In the genomic region with DNA sequence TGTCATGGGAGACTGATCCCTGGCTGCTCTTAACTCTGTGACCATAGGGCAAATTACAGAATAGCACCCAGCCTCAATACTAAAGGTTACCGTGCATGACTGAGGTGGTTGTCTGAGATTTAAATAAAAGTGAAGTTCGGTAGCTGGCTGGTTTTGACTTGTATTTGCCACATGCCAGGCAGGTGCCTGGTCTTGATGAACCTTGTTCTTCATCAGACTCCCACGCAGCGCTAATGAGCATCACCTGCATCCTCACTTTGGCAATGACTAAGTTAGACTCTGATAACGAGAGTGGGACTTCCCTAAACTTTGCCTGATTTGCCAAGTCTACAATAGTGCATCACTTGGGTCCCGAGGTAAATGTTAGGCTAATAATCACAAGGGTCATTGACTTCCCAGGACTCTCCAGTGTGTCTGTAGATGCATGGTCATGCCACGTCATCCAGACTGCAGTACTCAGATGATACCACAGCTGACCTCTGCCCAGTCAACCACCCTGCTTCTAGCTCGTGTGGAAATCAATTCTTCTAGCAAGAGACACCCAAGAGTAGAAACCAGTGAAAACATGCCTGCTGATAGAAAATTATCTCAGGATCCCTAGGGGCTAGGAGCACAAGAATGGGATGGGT, we compare ENCODE assay signal across 27 mouse cellular contexts. TPM values are rescaled to one million over a fixed set of nuclear protein-coding genes. Genes with fewer than 3 reads are reported as not detected.
"Had no signal": no experiment of that assay in that cellular context is flagged by ENCODE, and none has a peak within 500 bp of the region (broad histone marks: within the 10 kb centered on the region; RNA-seq: fewer than 3 reads in every experiment).

No protein-coding gene starts in this region.

- H3K4me3 ChIP-seq: liver, embryonic 15.5 days; lung, embryonic 15.5 days; megakaryocyte, embryonic 14.5 days; midbrain, embryonic 13.5 days; midbrain, embryonic 15.5 days; myocyte; neural tube, embryonic 13.5 days; neural tube, embryonic 15.5 days had no signal

- H3K4me1 ChIP-seq: liver, embryonic 15.5 days; lung, embryonic 15.5 days had no signal

- H3K27me3 ChIP-seq: liver, embryonic 15.5 days; lung, embryonic 15.5 days; midbrain, embryonic 13.5 days; midbrain, embryonic 15.5 days; neural tube, embryonic 13.5 days; neural tube, embryonic 15.5 days had no signal

- H3K4me2 ChIP-seq: liver, embryonic 15.5 days; lung, embryonic 15.5 days; midbrain, embryonic 11.5 days; midbrain, embryonic 13.5 days; midbrain, embryonic 15.5 days; neural tube, embryonic 13.5 days; neural tube, embryonic 15.5 days had no signal

- DNase-seq: liver, postnatal 0 days; lung, adult 2 months; lung, postnatal 14 days; lung, postnatal 36 days; retina, postnatal 1 day; right cerebral cortex, adult 18-20 months; right cerebral cortex, postnatal 25 days; right cerebral cortex, postnatal 4 days; thymus, adult 2 months; thymus, postnatal 25 days; thymus, postnatal 4 days had no signal

- H3K9me3 ChIP-seq: liver, embryonic 15.5 days; lung, embryonic 15.5 days; megakaryocyte, embryonic 14.5 days; midbrain, embryonic 13.5 days; midbrain, embryonic 15.5 days; neural tube, embryonic 13.5 days; neural tube, embryonic 15.5 days had no signal

- H3K9ac ChIP-seq: liver, embryonic 15.5 days; liver, postnatal 0 days; lung, embryonic 15.5 days; midbrain, embryonic 13.5 days; midbrain, embryonic 15.5 days; neural tube, embryonic 13.5 days; neural tube, embryonic 15.5 days had no signal

- H3K36me3 ChIP-seq: liver, embryonic 15.5 days; lung, embryonic 15.5 days; midbrain, embryonic 13.5 days; midbrain, embryonic 15.5 days; neural tube, embryonic 13.5 days; neural tube, embryonic 15.5 days had no signal

- H3K27ac ChIP-seq: liver, embryonic 15.5 days; lung, embryonic 15.5 days; macrophage; midbrain, embryonic 13.5 days; midbrain, embryonic 15.5 days; neural tube, embryonic 13.5 days; neural tube, embryonic 15.5 days had no signal

RNA-seq across cellular contexts. Expression of gene Ceacam18, which starts 8.6 kb away (rescaled TPM):
- total RNA-seq: megakaryocyte progenitor cell, adult 5-6 weeks had no signal
- polyA plus RNA-seq: lung, adult 2 months; lung, embryonic 15.5 days; macrophage; midbrain, embryonic 11.5 days; midbrain, embryonic 13.5 days; midbrain, embryonic 15.5 days; myocyte; neural tube, embryonic 11.5 days; neural tube, embryonic 13.5 days; neural tube, embryonic 15.5 days; spleen, adult 2 months; stomach, embryonic 14.5 days; urinary bladder, adult 2 months had no signal

RNA-seq across cellular contexts. Expression of gene Zfp819, which starts 18.9 kb away (rescaled TPM):
- polyA plus RNA-seq: liver, embryonic 15.5 days; liver, postnatal 0 days; lung, adult 2 months; macrophage; myocyte; stomach, embryonic 16.5 days had no signal

RNA-seq across cellular contexts. Expression of gene Siglece, which starts 34.1 kb away (rescaled TPM):
- polyA plus RNA-seq: myocyte; neural tube, embryonic 13.5 days had no signal
